Mouse (Mus musculus) midbrain, embryonic 11.5 days (tissue): Measurements from ENCODE around the gene Zfp324. TPM values are rescaled to one million over a fixed set of nuclear protein-coding genes. Genes with fewer than 3 reads are reported as not detected.

ENCODE experiments used
- ATAC-seq: fragments of 200-750 bp; cut with Nextera tagmentation; 2 replicates; pipeline ENCODE4 v1.8.0; 2017; ENCODE audit warnings: moderate TSS enrichment, moderate library complexity; ENCODE audit not compliant: low FRiP score
- DNase-seq: peaks from one replicate; pipeline ENCODE4 v3.0.0; 2015; ENCODE audit warnings: low spot score; ENCODE audit errors: missing footprints
- H3K27ac ChIP-seq: fragments of 300-500 bp; sonication (generic); 2 replicates; pipeline ENCODE4 v1.5.1; 2014; ENCODE audit warnings: low read depth, low read length
- H3K27me3 ChIP-seq: fragments of 300-500 bp; sonication (generic); 2 replicates; pipeline ENCODE4 v1.6.1; 2014; ENCODE audit warnings: mild to moderate bottlenecking, low read length, moderate library complexity, mixed read lengths; ENCODE audit not compliant: control insufficient read depth, insufficient read depth
- H3K36me3 ChIP-seq: fragments of 300-500 bp; sonication (generic); 2 replicates; pipeline ENCODE4 v1.6.1; 2014; ENCODE audit warnings: mild to moderate bottlenecking, low read length, moderate library complexity, mixed read lengths; ENCODE audit not compliant: control insufficient read depth, insufficient read depth
- H3K4me1 ChIP-seq: fragments of 300-500 bp; sonication (generic); 2 replicates; pipeline ENCODE4 v1.6.1; 2014; ENCODE audit warnings: low read length; ENCODE audit not compliant: control insufficient read depth, insufficient read depth
- H3K4me2 ChIP-seq: fragments of 300-500 bp; sonication (generic); 2 replicates; pipeline ENCODE4 v1.6.1; 2014; ENCODE audit warnings: mild to moderate bottlenecking, moderate library complexity
- H3K4me3 ChIP-seq: fragments of 300-500 bp; sonication (generic); 2 replicates; pipeline ENCODE4 v1.5.1; 2014; ENCODE audit warnings: low read depth, low read length
- H3K9ac ChIP-seq: fragments of 300-500 bp; sonication (generic); 2 replicates; pipeline ENCODE4 v1.6.1; 2014; ENCODE audit warnings: low read length
- H3K9me3 ChIP-seq: fragments of 300-500 bp; sonication (generic); 2 replicates; pipeline ENCODE4 v1.6.1; 2016; ENCODE audit warnings: low read length; ENCODE audit not compliant: control insufficient read depth
- WGBS: fragments of 180-500 bp; shearing (Covaris S2); extraction: QIAGEN DNeasy Blood & Tissue Kit; methylation state at CpG from one replicate; pipeline ENCODE4 v1.1.7; 2014; 5-methylcytosine and 5-hydroxymethylcytosine counted together
- polyA plus RNA-seq: library from polyadenylated mRNA; unstranded; fragments of >200 nt; fragmentation: Nextera tagmentation; extraction: Ambion mirVana; gene quantifications from 2 replicates; pipeline ENCODE4 v1.2.1, GENCODE M21; 2014

Gene Zfp324
- polyA plus RNA-seq, 1 experiment from 2014 or later: 7.8 TPM

GRCm38 (mm10) chr7:12998851-12999250 lies 33.2 kb downstream of the Zfp324 start, which contains the start of gene Trim28:
TSS of gene Trim28 (plus strand) at chr7:12999114.
- no peak within 1 kb of the TSS for H3K4me3 ChIP-seq
- H3K9me3 ChIP-seq: no peaks in the 10 kb centered on the region
- ATAC-seq: no peak
- H3K27me3 ChIP-seq: no peaks in the 10 kb centered on the region
- H3K36me3 ChIP-seq: no peaks in the 10 kb centered on the region
- 82% methylated on average over 3 of the region's 3 CpGs for WGBS
- H3K4me1 ChIP-seq: no peaks in the 10 kb centered on the region
- no peak within 1 kb of the TSS for H3K9ac ChIP-seq
- DNase-seq: no peak
- no peak within 1 kb of the TSS for H3K4me2 ChIP-seq
- H3K27ac ChIP-seq: no peak within 1 kb of the TSS

- Histone ChIP-seq H3K27me3 (no peaks in the 10 kb centered on the region), H3K36me3 (peaks cover 6% of the 10 kb centered on the region; the same call in 1 of the 2 replicates), H3K4me1 (no peaks in the 10 kb centered on the region), H3K4me2 (no peak overlapping the region), H3K9me3 (no peaks in the 10 kb centered on the region), H3K4me3 (no peak overlapping the region), H3K27ac (no peak overlapping the region), H3K9ac (no peak overlapping the region)
- DNase-seq: no peak
- ATAC-seq: no peak
- WGBS: 77% methylated on average over 1 of the region's 1 CpGs
Measured at GRCm38 (mm10) chr7:13001584-13001983, 35.9 kb downstream of the Zfp324 start.

- no peak for DNase-seq
- ATAC-seq: no peak
- 73% methylated on average over 5 of the region's 5 CpGs for WGBS
- Histone ChIP-seq H3K9ac (no peak overlapping the region), H3K4me1 (peaks cover 7% of the 10 kb centered on the region), H3K27ac (no peak overlapping the region), H3K4me2 (no peak overlapping the region), H3K36me3 (peaks cover 10% of the 10 kb centered on the region; the same call in 1 of the 2 replicates), H3K4me3 (no peak overlapping the region), H3K9me3 (no peaks in the 10 kb centered on the region), H3K27me3 (peaks cover 8% of the 10 kb centered on the region)
Measured at GRCm38 (mm10) chr7:13003380-13003779, 37.7 kb downstream of the Zfp324 start.

- Histone ChIP-seq H3K4me1 (peaks cover 16% of the 10 kb centered on the region), H3K9ac (no peak overlapping the region), H3K27ac (no peak overlapping the region), H3K4me2 (no peak overlapping the region), H3K9me3 (no peaks in the 10 kb centered on the region), H3K27me3 (peaks cover 8% of the 10 kb centered on the region), H3K36me3 (peaks cover 10% of the 10 kb centered on the region; the same call in 1 of the 2 replicates), H3K4me3 (no peak overlapping the region)
- 84% methylated on average over 17 of the region's 17 CpGs for WGBS
- DNase-seq (no peak), ATAC-seq (no peak)
Measured at GRCm38 (mm10) chr7:13006011-13006410, 40.4 kb downstream of the Zfp324 start.

DNA sequence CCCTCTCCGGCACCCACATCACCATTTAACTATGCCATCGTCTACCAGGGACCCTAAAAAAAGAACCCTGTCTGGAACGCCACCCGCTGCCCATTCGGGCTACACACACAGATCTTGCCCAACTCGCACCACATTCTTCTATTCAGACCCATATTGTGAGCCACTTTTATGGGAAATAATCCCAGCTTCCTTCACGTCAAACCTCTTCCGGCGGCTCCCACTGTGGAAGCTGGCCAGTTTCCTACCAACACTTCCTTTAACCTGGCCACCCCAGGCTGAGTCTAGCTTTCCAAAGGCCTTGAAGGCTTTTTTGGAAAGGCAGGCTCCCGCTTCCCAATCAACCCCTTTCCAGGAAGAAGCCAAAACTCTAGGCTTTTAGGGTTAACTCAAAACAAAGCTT lies 40.9 kb downstream of the Zfp324 start:
- H3K27ac ChIP-seq: no peak overlapping the region
- no peak overlapping the region for H3K4me3 ChIP-seq
- H3K9ac ChIP-seq: no peak overlapping the region
- ATAC-seq (no peak), DNase-seq (no peak)
- H3K4me1 ChIP-seq: peaks cover 16% of the 10 kb centered on the region
- WGBS: 87% methylated on average over 10 of the region's 10 CpGs
- peaks cover 10% of the 10 kb centered on the region; the same call in 1 of the 2 replicates for H3K36me3 ChIP-seq
- no peaks in the 10 kb centered on the region for H3K9me3 ChIP-seq
- peaks cover 8% of the 10 kb centered on the region for H3K27me3 ChIP-seq
- no peak overlapping the region for H3K4me2 ChIP-seq

- Histone ChIP-seq H3K27me3 (peaks cover 8% of the 10 kb centered on the region), H3K36me3 (peaks cover 10% of the 10 kb centered on the region; the same call in 1 of the 2 replicates), H3K4me2 (0 out of 2 replicates have a peak overlapping the region, but pooled peaks have one; percentile 11), H3K4me3 (peak overlapping the region; percentile 7; the same call in 1 of the 2 replicates), H3K27ac (no peak overlapping the region), H3K9ac (peak overlapping the region; percentile 12; the same call in 1 of the 2 replicates), H3K4me1 (peaks cover 16% of the 10 kb centered on the region), H3K9me3 (no peaks in the 10 kb centered on the region)
- 36% methylated on average over 57 of the region's 57 CpGs for WGBS
- no peak for DNase-seq
- no peak for ATAC-seq
Measured at GRCm38 (mm10) chr7:13007341-13008092, 41.9 kb downstream of the Zfp324 start.

DNA sequence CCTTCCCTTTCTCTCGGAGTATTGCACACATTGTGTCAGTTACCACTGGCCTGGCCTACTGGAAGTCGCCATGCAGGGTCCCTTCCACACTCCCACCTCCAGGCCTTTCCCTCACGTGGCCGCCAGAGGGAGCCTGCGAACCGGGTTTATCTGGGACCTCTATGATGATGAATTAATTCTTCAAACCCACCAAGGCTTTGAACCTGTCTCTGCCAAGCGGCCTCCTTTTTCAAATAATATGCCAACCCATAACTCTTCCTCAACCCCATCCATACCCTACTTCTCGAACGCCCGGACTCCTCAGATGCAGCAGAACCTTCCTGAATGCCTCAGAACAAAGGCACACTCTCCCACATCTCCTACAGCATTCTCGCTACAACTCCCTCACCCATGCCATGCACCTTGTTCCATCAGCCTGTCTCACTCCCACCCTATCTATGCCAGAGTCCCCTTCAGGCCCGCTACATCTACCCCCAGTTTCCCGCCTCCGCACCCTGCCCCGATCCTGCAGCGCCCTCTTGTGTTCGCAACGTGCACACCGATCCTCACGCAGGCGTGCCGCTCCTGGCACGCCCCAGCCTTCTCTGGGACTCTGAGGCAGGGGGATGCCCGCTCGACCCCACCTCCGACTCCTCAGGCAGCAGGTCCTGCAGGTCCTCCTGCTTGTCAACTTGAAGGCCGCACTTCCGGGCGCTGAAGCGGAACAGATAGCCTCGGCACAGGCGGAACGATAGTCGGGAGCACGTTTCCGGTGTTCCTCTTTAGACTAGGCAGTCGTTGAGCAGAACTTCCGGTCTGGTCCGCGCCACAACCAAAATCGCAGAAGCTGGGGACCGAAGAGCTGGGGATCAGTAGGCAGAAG lies 43.7 kb downstream of the Zfp324 start:
- ATAC-seq: peak; percentile 92
- H3K9ac ChIP-seq: peak overlapping the region; percentile 82
- H3K36me3 ChIP-seq: peaks cover 10% of the 10 kb centered on the region; the same call in 1 of the 2 replicates
- peak overlapping the region; percentile 56 for H3K4me3 ChIP-seq
- H3K4me2 ChIP-seq: peak overlapping the region; percentile 53
- H3K27me3 ChIP-seq: peaks cover 8% of the 10 kb centered on the region
- whole genome bisulfite sequencing: under 1% methylated on average over 42 of the region's 42 CpGs
- peaks cover 16% of the 10 kb centered on the region for H3K4me1 ChIP-seq
- H3K9me3 ChIP-seq: no peaks in the 10 kb centered on the region
- DNase-seq: peak; percentile 100
- peak overlapping the region; percentile 93 for H3K27ac ChIP-seq

DNA sequence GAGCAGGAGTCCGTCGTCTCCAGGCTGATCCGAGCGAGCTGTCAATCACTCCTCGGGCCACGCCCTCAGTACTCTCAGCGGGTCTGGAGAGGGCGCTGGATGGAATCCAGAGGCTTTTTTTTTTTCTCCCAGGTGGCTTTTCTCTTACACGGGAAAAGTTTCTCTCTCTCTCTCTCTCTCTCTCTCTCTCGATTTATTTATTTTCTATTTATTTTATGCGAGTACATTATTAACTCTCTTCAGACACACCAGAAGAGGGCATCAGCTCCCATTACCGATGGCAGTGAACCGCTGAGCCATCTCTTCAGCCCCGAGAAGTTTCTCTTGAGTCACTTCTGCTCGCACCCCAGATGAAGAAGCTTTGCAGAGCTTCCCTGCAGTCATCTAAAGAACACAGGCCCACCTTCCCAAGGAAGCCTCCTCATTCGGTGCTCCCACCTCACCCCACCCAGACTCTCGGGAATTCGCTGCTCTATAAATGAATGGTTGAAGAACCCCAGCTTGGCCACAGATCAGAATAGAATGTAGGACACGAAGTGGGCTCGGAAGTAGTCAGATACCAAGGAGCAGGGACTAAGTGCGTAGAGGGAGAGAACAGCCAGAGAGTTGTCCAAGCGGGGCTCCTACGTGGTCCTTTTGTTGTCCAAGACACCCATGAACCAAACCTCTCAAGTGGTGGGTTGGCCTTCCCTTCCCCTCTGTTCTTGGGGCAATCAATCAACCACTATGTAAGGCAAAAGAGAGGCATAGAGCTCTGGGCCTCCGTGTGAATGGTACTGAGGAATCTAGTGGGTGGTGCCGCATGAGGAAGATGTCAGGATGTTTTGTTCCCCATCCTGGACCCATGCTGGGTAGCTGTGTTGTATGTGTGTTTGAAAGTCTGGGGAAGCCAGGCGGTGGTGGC lies 44.6 kb downstream of the Zfp324 start, which contains the start of gene Zbtb45:
Zbtb45 (minus strand) TSS at position 30 of the 904 bp plus-strand sequence.
- Histone ChIP-seq H3K4me2 (peak within 1 kb of the TSS; percentile 53), H3K9ac (peak within 1 kb of the TSS; percentile 82), H3K4me1 (peaks cover 16% of the 10 kb centered on the region), H3K27me3 (peaks cover 8% of the 10 kb centered on the region), H3K4me3 (peak within 1 kb of the TSS; percentile 56), H3K36me3 (peaks cover 10% of the 10 kb centered on the region; the same call in 1 of the 2 replicates), H3K27ac (peak within 1 kb of the TSS; percentile 93), H3K9me3 (no peaks in the 10 kb centered on the region)
- ATAC-seq (peak; percentile 1; the same call in 1 of the 2 replicates), DNase-seq (peak; percentile 90)
- WGBS: 16% methylated on average over 26 of the region's 26 CpGs
